Mouse (Mus musculus) hindbrain, embryonic 16.5 days (tissue): ENCODE measurements at regions not wholly inside any gene's neighbourhood (a gene's known extent, or its start where the extent isn't known, plus 50 kb on each side); places are given as distances from the start of the nearest gene placed in this dataset.
A peak's percentile ranks its signal among the peaks of the same experiment; 100 is the strongest.
"Not testable (repeated sequence)": the region's sequence is repeated elsewhere in the genome, so short reads cannot be mapped to it uniquely, and the experiment has no call there.

Experiments used
- ATAC-seq: fragments of 200-750 bp; cut with Nextera tagmentation; 2 replicates; pipeline ENCODE4 v1.8.0; 2017; ENCODE audit warnings: moderate TSS enrichment, moderate library complexity
- H3K27ac ChIP-seq: fragments of 300-500 bp; sonication (generic); 2 replicates; pipeline ENCODE4 v1.5.1; 2014; ENCODE audit warnings: low read depth, mild to moderate bottlenecking, control low read depth, low read length, moderate library complexity
- H3K27me3 ChIP-seq: fragments of 300-500 bp; sonication (generic); replicated peaks from 2 replicates; pipeline ENCODE4 v1.6.1; 2014; ENCODE audit warnings: low read length; ENCODE audit not compliant: control insufficient read depth, insufficient read depth
- H3K36me3 ChIP-seq: fragments of 300-500 bp; sonication (generic); 2 replicates; pipeline ENCODE4 v1.6.1; 2014; ENCODE audit warnings: mild to moderate bottlenecking, low read length, moderate library complexity, mixed read lengths; ENCODE audit not compliant: control insufficient read depth, insufficient read depth
- H3K4me1 ChIP-seq: fragments of 300-500 bp; sonication (generic); 2 replicates; pipeline ENCODE4 v1.6.1; 2014; ENCODE audit warnings: low read depth, low read length; ENCODE audit not compliant: control insufficient read depth, insufficient read depth
- H3K4me2 ChIP-seq: fragments of 300-500 bp; sonication (generic); 2 replicates; pipeline ENCODE4 v1.6.1; 2014; ENCODE audit warnings: mild to moderate bottlenecking, low read length, control low read depth, moderate library complexity
- H3K4me3 ChIP-seq: fragments of 300-500 bp; sonication (generic); 2 replicates; pipeline ENCODE4 v1.5.1; 2014; ENCODE audit warnings: mild to moderate bottlenecking, low read length, control low read depth, moderate library complexity
- H3K9ac ChIP-seq: fragments of 300-500 bp; sonication (generic); 2 replicates; pipeline ENCODE4 v1.6.1; 2014; ENCODE audit warnings: low read depth, mild to moderate bottlenecking, control low read depth, low read length, moderate library complexity
- H3K9me3 ChIP-seq: fragments of 300-500 bp; sonication (generic); 2 replicates; pipeline ENCODE4 v1.6.1; 2014; ENCODE audit warnings: mild to moderate bottlenecking, low read length, moderate library complexity; ENCODE audit not compliant: control insufficient read depth
- WGBS: fragments of 180-500 bp; shearing (Covaris S2); extraction: QIAGEN DNeasy Blood & Tissue Kit; methylation state at CpG from one replicate; pipeline ENCODE4 v1.1.7; 2014; 5-methylcytosine and 5-hydroxymethylcytosine counted together

- no peak overlapping the region for H3K4me3 ChIP-seq
- no peak overlapping the region for H3K9ac ChIP-seq
- no peak overlapping the region for H3K27ac ChIP-seq
- H3K4me1 ChIP-seq = no peaks in the 10 kb centered on the region
- 8% methylated on average over 10 of the region's 10 CpGs for WGBS
- no peaks in the 10 kb centered on the region for H3K27me3 ChIP-seq
- H3K4me2 ChIP-seq = no peak overlapping the region
- H3K9me3 ChIP-seq = no peaks in the 10 kb centered on the region
- H3K36me3 ChIP-seq = no peaks in the 10 kb centered on the region
- peak; percentile 67; the same call in 1 of the 2 replicates for ATAC-seq
Measured at GRCm38 (mm10) chr16:65629186-65629585, 66.7 kb upstream of the Chmp2b start.

DNA sequence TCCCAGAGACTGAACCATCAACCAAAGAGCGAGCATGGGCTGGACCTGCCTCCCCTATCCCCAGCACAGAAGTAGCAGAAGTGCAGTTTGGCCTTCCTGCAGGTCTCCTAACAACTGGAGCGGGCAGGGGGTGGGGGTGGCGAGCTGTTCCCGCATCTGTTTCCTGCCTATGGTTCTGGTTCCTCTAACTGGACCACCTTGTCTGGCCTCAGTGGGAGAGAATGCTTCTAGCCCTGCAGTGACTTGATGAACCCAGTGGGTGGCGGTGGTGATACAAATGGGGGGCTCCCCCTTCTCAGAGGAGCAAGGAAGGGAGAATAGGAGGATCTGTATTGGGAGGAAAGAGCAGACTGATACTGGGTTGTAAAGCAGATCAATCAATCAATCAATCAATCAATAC lies 69.2 kb upstream of the Chmp2b start:
- no peak overlapping the region for H3K27ac ChIP-seq
- H3K9ac ChIP-seq = no peak overlapping the region
- H3K4me2 ChIP-seq = no peak overlapping the region
- H3K36me3 ChIP-seq = no peaks in the 10 kb centered on the region
- H3K4me1 ChIP-seq = no peaks in the 10 kb centered on the region
- no peak overlapping the region for H3K4me3 ChIP-seq
- WGBS = 51% methylated on average over 5 of the region's 5 CpGs
- H3K27me3 ChIP-seq = no peaks in the 10 kb centered on the region
- ATAC-seq = no peak
- no peaks in the 10 kb centered on the region for H3K9me3 ChIP-seq

DNA sequence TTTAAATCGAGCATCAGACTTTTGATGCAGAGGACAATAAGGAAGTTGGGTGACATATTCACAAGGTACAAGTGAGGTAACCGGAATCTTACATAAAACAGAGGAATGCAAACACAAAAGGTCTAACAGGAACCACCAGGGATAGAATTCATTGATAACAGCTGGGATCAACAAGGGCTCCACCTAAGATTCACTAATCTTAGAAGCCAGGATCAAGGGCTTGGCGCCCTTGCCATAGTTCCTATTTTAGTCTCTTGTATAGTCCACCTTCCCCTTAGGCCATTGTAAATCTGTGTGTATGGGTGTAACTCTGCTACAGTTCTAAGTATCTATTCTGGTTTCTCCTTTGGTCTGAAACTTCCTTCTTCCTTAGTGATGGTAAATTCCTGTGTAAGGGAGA lies 84.2 kb upstream of the Chmp2b start:
- H3K4me3 ChIP-seq, ATAC-seq, H3K4me2 ChIP-seq, H3K27ac ChIP-seq, H3K36me3 ChIP-seq, H3K4me1 ChIP-seq, H3K27me3 ChIP-seq, H3K9me3 ChIP-seq, H3K9ac ChIP-seq: not testable (repeated sequence)
- WGBS = 88% methylated on average over 3 of the region's 3 CpGs

- Histone ChIP-seq H3K9me3 (no peaks in the 10 kb centered on the region), H3K4me2 (no peak overlapping the region), H3K9ac (no peak overlapping the region), H3K4me3 (no peak overlapping the region), H3K27ac (no peak overlapping the region), H3K27me3 (no peaks in the 10 kb centered on the region), H3K36me3 (no peaks in the 10 kb centered on the region), H3K4me1 (no peaks in the 10 kb centered on the region)
- ATAC-seq = no peak
- 26% methylated on average over 3 of the region's 3 CpGs for WGBS
Measured at GRCm38 (mm10) chr16:65649061-65649460, 86.5 kb upstream of the Chmp2b start.

GRCm38 (mm10) chr16:65655490-65655889 lies 93.0 kb upstream of the Chmp2b start:
- Histone ChIP-seq H3K4me2 (no peak overlapping the region), H3K27me3 (no peaks in the 10 kb centered on the region), H3K36me3 (no peaks in the 10 kb centered on the region), H3K4me1 (no peaks in the 10 kb centered on the region), H3K4me3 (no peak overlapping the region), H3K9ac (no peak overlapping the region), H3K27ac (no peak overlapping the region), H3K9me3 (no peaks in the 10 kb centered on the region)
- ATAC-seq = no peak

DNA sequence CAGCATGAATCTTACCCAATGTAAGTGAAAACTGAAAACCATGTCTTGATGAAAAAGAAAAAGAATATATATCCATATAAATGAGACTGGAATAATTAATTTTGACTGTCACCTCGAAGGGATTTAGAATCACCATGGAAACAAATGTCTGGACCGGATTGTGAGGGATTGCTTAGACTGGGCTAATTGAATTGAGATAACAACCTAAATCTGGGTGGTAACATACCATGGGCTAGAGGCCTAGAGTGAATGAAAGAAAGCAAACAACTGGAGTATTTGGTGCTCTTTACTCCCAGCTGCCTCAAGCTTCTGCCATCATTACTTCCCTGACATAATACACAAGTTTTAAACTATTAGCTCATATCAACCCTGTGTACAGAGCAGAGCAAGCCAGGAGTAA lies 95.3 kb upstream of the Chmp2b start:
- Histone ChIP-seq H3K27ac (no peak overlapping the region), H3K4me3 (no peak overlapping the region), H3K9me3 (no peaks in the 10 kb centered on the region), H3K36me3 (no peaks in the 10 kb centered on the region), H3K9ac (no peak overlapping the region), H3K4me2 (no peak overlapping the region), H3K4me1 (no peaks in the 10 kb centered on the region), H3K27me3 (no peaks in the 10 kb centered on the region)
- no peak for ATAC-seq
- WGBS = 22% methylated on average over 2 of the region's 2 CpGs

DNA sequence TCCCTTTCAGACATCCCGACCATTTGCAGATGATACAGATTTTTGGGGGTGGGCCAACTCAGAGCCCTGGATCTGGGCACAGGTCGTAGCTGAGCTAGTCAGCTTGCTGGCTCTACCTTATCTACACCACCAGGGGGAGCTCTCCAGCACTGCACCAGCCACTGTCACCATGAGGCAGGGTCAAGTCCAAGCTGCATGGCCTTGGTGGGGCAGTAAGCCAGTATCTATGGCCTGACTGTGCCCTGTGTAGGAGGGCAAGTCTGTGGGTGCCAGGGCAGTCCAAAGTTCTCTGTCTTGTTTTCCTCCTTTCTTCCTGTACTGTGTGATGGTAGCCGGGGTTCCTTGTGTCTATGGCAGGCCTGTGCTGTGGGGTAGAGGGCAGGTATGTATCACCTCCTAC lies 102.3 kb upstream of the Chmp2b start:
- Histone ChIP-seq H3K27ac (no peak overlapping the region), H3K4me1 (no peaks in the 10 kb centered on the region), H3K4me3 (no peak overlapping the region), H3K9me3 (no peaks in the 10 kb centered on the region), H3K9ac (no peak overlapping the region), H3K4me2 (no peak overlapping the region), H3K27me3 (no peaks in the 10 kb centered on the region), H3K36me3 (no peaks in the 10 kb centered on the region)
- WGBS = 60% methylated on average over 3 of the region's 3 CpGs
- ATAC-seq = no peak

DNA sequence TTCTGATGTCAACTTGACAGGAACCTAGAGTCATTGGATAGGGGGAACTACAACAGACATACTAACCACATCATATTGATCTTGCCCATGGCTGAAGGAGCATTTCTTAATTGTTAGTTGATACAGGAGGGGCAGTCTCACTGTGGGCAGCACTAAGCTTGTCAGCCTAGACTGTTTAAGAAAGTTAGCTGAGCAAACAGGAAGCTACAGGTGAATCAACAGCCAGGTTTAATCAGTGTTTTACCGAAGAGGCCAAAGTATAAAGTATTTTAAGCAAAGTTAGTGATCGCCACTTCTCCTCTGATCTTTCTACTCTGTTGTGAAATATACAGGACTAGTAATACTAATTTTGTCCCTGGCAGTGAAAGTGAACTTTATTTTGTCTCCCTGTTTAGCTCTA lies 109.6 kb upstream of the Chmp2b start:
- Histone ChIP-seq H3K27me3 (no peaks in the 10 kb centered on the region), H3K4me1 (no peaks in the 10 kb centered on the region), H3K9me3 (no peaks in the 10 kb centered on the region), H3K27ac (no peak overlapping the region), H3K4me3 (no peak overlapping the region), H3K9ac (no peak overlapping the region), H3K4me2 (no peak overlapping the region), H3K36me3 (no peaks in the 10 kb centered on the region)
- WGBS = 95% methylated on average over 2 of the region's 2 CpGs
- ATAC-seq = no peak

GRCm38 (mm10) chr16:65683089-65683488 lies 120.6 kb upstream of the Chmp2b start:
- H3K9me3 ChIP-seq = no peaks in the 10 kb centered on the region
- no peaks in the 10 kb centered on the region for H3K4me1 ChIP-seq
- ATAC-seq = no peak
- H3K9ac ChIP-seq = no peak overlapping the region
- no peaks in the 10 kb centered on the region for H3K27me3 ChIP-seq
- H3K4me2 ChIP-seq = no peak overlapping the region
- no peak overlapping the region for H3K27ac ChIP-seq
- no peaks in the 10 kb centered on the region for H3K36me3 ChIP-seq
- H3K4me3 ChIP-seq = no peak overlapping the region
- WGBS = 58% methylated on average over 7 of the region's 7 CpGs

DNA sequence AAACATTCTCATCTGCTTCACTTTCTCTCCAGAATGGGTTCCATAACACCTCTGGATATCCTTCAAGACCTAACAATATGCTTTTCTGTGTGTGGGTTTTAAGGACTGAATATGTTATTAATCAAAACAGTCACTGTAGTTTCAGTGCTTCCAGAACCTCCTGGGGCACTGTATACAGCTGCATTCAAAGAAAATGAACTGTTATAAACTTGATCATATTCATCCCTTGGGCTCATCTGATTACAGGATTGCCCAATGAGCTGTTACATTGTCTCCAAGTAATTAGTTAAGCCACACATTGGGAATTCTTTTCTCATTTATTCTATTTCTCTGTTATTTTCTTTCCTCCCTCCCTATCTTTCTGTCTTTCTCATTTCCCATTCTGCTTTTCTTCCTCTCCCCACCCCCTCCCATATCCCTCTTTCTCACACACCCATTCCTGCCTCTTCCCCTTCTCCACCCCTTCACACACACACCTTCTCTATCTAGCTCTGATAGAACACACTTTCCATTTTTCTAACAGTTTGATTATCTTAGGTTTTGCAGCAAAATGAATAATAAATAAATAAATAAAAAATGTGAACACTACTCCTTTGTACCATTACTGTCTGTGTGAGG lies 121.3 kb upstream of the Chmp2b start:
- no peak overlapping the region for H3K4me2 ChIP-seq
- no peak overlapping the region for H3K27ac ChIP-seq
- no peaks in the 10 kb centered on the region for H3K36me3 ChIP-seq
- H3K9ac ChIP-seq = no peak overlapping the region
- no peak for ATAC-seq
- no peak overlapping the region for H3K4me3 ChIP-seq
- H3K4me1 ChIP-seq = no peaks in the 10 kb centered on the region
- no peaks in the 10 kb centered on the region for H3K27me3 ChIP-seq
- no peaks in the 10 kb centered on the region for H3K9me3 ChIP-seq
